Mouse (Mus musculus) heart, adult 2 months (tissue): ENCODE measurements around the gene Gabbr2.

ENCODE experiments used
- EP300 ChIP-seq: fragments of 200-500 bp; IDR thresholded peaks from 2 replicates; pipeline ENCODE4 v1.6.1; 2011; ENCODE audit warnings: low read depth, low read length, control low read depth; ENCODE audit not compliant: insufficient read depth
- POLR2A ChIP-seq: fragments of 200-500 bp; IDR thresholded peaks from 2 replicates; pipeline ENCODE4 v1.6.1; 2011; ENCODE audit warnings: mild to moderate bottlenecking, low read depth, low read length, control low read depth; ENCODE audit not compliant: insufficient read depth

DNA sequence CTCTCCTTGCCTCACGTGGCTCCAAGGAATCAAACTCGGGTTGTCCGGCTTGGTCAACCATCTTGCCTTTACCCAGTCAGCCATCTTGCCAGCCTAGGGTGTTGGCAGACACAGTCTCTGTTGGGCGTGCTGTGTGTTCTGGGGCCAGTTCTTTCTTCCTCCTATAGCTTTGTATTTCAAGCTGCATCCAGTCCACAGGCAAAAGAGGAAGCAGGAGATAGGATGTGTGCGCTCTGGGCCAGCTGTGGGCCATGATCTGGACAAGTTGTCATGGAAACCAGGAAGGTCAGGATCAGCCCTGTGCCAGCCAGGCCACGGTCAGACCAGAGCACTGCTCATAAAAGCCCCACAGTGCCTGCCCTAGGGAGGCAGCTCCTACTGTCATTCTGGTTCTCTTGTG lies 74.9 kb downstream of the Gabbr2 start:
- TF ChIP-seq EP300 (no peak), POLR2A (no peak)
